Mouse (Mus musculus) MEL (cell line): ENCODE measurements around the gene Fign. TPM values are rescaled to one million over a fixed set of nuclear protein-coding genes. Genes with fewer than 3 reads are reported as not detected.

Experiments used
- DNase-seq: peaks from one replicate; pipeline ENCODE4 v3.0.0; 2011; ENCODE audit warnings: low read depth, low spot score
- H3K27ac ChIP-seq: 2 replicates; pipeline ENCODE4 v1.5.1; 2012; ENCODE audit warnings: low read depth, mild to moderate bottlenecking, control low read depth, low read length, moderate library complexity; ENCODE audit not compliant: control insufficient read depth
- H3K27me3 ChIP-seq, 2 experiments: fragments of 150-350 bp in 1 of 2; sonication (generic) in 1 of 2; 2 replicates each; pipeline ENCODE4 v1.6.1; 2012; ENCODE audit warnings: low read length in 2 of 2, mild to moderate bottlenecking in 2 of 2, improper control_type of control experiment in 1 of 2, moderate library complexity in 1 of 2; ENCODE audit not compliant: insufficient read depth in 2 of 2, control insufficient read depth in 1 of 2
- H3K36me3 ChIP-seq, 2 experiments: 2 replicates each; pipeline ENCODE4 v1.6.1; 2012 to 2014; ENCODE audit warnings: low read length in 2 of 2, improper control_type of control experiment in 1 of 2, inconsistent platforms in 1 of 2, mild to moderate bottlenecking in 1 of 2; ENCODE audit not compliant: insufficient read depth in 2 of 2, control insufficient read depth in 1 of 2
- H3K4me1 ChIP-seq, 2 experiments: fragments of 150-350 bp in 1 of 2; sonication (generic) in 1 of 2; 2 replicates each; pipeline ENCODE4 v1.6.1; 2012; ENCODE audit warnings: low read length in 2 of 2, improper control_type of control experiment in 1 of 2, mild to moderate bottlenecking in 1 of 2; ENCODE audit not compliant: insufficient read depth in 2 of 2, control insufficient read depth in 1 of 2
- H3K4me3 ChIP-seq, 2 experiments: fragments of 150-350 bp in 1 of 2; sonication (generic) in 1 of 2; 2 replicates each; pipeline ENCODE4 v1.5.1; 2012; ENCODE audit warnings: low read depth in 2 of 2, low read length in 2 of 2, mild to moderate bottlenecking in 2 of 2, moderate library complexity in 2 of 2, control low read depth in 1 of 2, improper control_type of control experiment in 1 of 2; ENCODE audit not compliant: control insufficient read depth in 1 of 2, insufficient read depth in 1 of 2
- H3K79me2 ChIP-seq: 2 replicates; pipeline ENCODE4 v1.6.1; 2012; ENCODE audit warnings: mild to moderate bottlenecking, low read length, moderate library complexity; ENCODE audit not compliant: control insufficient read depth, poor library complexity, insufficient read depth
- H3K9ac ChIP-seq: 2 replicates; pipeline ENCODE4 v1.6.1; 2012; ENCODE audit warnings: low read depth, mild to moderate bottlenecking, control low read depth, low read length, moderate library complexity; ENCODE audit not compliant: control insufficient read depth, poor library complexity, severe bottlenecking
- H3K9me3 ChIP-seq: fragments of 150-350 bp; sonication (generic); replicated peaks from 2 replicates; pipeline ENCODE4 v1.6.1; 2012; ENCODE audit warnings: mild to moderate bottlenecking, low read length, improper control_type of control experiment, moderate library complexity; ENCODE audit not compliant: insufficient read depth
- CTCF ChIP-seq, 3 experiments: IDR thresholded peaks in 2 of 3; conservative IDR thresholded peaks in 1 of 3; 2 replicates each; pipeline ENCODE4 v1.5.1; 2011 to 2012; ENCODE audit warnings: low read length in 3 of 3, low read depth in 2 of 3, mild to moderate bottlenecking in 2 of 3, improper control_type of control experiment in 1 of 3, inconsistent platforms in 1 of 3, mixed read lengths in 1 of 3, moderate library complexity in 1 of 3; ENCODE audit not compliant: control insufficient read depth in 1 of 3, insufficient read depth in 1 of 3, poor library complexity in 1 of 3, severe bottlenecking in 1 of 3
- E2F4 ChIP-seq: IDR thresholded peaks from 2 replicates; pipeline ENCODE4 v1.6.1; 2011; ENCODE audit warnings: low read depth, low read length, improper control_type of control experiment, borderline replicate concordance
- EP300 ChIP-seq, 2 experiments: IDR thresholded peaks; 2 replicates each; pipeline ENCODE4 v1.6.1; 2011; ENCODE audit warnings: improper control_type of control experiment in 2 of 2, low read length in 2 of 2, low read depth in 1 of 2, mild to moderate bottlenecking in 1 of 2
- HCFC1 ChIP-seq: IDR thresholded peaks from 2 replicates; pipeline ENCODE4 v1.6.1; 2012; ENCODE audit warnings: low read depth, mild to moderate bottlenecking, inconsistent platforms, low read length, improper control_type of control experiment, moderate library complexity
- JUND ChIP-seq: IDR thresholded peaks from 2 replicates; pipeline ENCODE4 v1.6.1; 2011; ENCODE audit warnings: low read depth, mild to moderate bottlenecking, improper control_type of control experiment, low read length
- MAFK ChIP-seq: IDR thresholded peaks from 2 replicates; pipeline ENCODE4 v1.6.1; 2011; ENCODE audit warnings: low read depth, mild to moderate bottlenecking, low read length, improper control_type of control experiment, borderline replicate concordance
- MAX ChIP-seq: IDR thresholded peaks from 2 replicates; pipeline ENCODE4 v1.6.1; 2011; ENCODE audit warnings: low read length, improper control_type of control experiment
- MEF2A ChIP-seq: IDR thresholded peaks from 2 replicates; pipeline ENCODE4 v1.6.1; 2014; ENCODE audit warnings: low read depth, mild to moderate bottlenecking, inconsistent platforms, low read length, improper control_type of control experiment; ENCODE audit not compliant: poor library complexity, insufficient replicate concordance, severe bottlenecking; ENCODE audit errors: extremely low read depth
- MYC ChIP-seq: IDR thresholded peaks from 2 replicates; pipeline ENCODE4 v1.6.1; 2011; ENCODE audit warnings: low read depth, mild to moderate bottlenecking, low read length, improper control_type of control experiment, moderate library complexity
- NELFE ChIP-seq: IDR thresholded peaks from 2 replicates; pipeline ENCODE4 v1.6.1; 2011; ENCODE audit warnings: low read depth, low read length, improper control_type of control experiment
- NRF1 ChIP-seq: IDR thresholded peaks from 2 replicates; pipeline ENCODE4 v1.6.1; 2014; ENCODE audit warnings: low read depth, mild to moderate bottlenecking, inconsistent platforms, low read length, improper control_type of control experiment, moderate library complexity; ENCODE audit not compliant: poor library complexity, insufficient read depth, severe bottlenecking
- POLR2AphosphoS5 ChIP-seq: IDR thresholded peaks from 2 replicates; pipeline ENCODE4 v1.6.1; 2012; ENCODE audit warnings: low read depth, borderline replicate concordance, mild to moderate bottlenecking, inconsistent platforms, low read length, moderate library complexity, mixed read lengths
- RAD21 ChIP-seq: IDR thresholded peaks from 2 replicates; pipeline ENCODE4 v1.6.1; 2011; ENCODE audit warnings: mild to moderate bottlenecking, low read depth, low read length, improper control_type of control experiment
- RCOR1 ChIP-seq: IDR thresholded peaks from 2 replicates; pipeline ENCODE4 v1.6.1; 2012; ENCODE audit warnings: low read depth, mild to moderate bottlenecking, inconsistent platforms, low read length, improper control_type of control experiment
- SIN3A ChIP-seq: IDR thresholded peaks from 2 replicates; pipeline ENCODE4 v1.6.1; 2012; ENCODE audit warnings: low read length, improper control_type of control experiment, inconsistent platforms
- TAL1 ChIP-seq: IDR thresholded peaks from 2 replicates; pipeline ENCODE4 v1.6.1; 2012; ENCODE audit warnings: mild to moderate bottlenecking, inconsistent platforms, low read length, moderate library complexity, mixed read lengths
- TCF12 ChIP-seq: IDR thresholded peaks from 2 replicates; pipeline ENCODE4 v1.6.1; 2014; ENCODE audit warnings: low read depth, mild to moderate bottlenecking, inconsistent platforms, low read length, improper control_type of control experiment, moderate library complexity
- UBTF ChIP-seq: IDR thresholded peaks from 2 replicates; pipeline ENCODE4 v1.6.1; 2012; ENCODE audit warnings: low read depth, mild to moderate bottlenecking, inconsistent platforms, low read length, improper control_type of control experiment, moderate library complexity, borderline replicate concordance; ENCODE audit not compliant: insufficient read depth
- USF1 ChIP-seq: IDR thresholded peaks from 2 replicates; pipeline ENCODE4 v1.6.1; 2014; ENCODE audit warnings: low read depth, mild to moderate bottlenecking, inconsistent platforms, low read length, improper control_type of control experiment, moderate library complexity
- USF2 ChIP-seq, 2 experiments: IDR thresholded peaks; 2 replicates each; pipeline ENCODE4 v1.6.1; 2011 to 2012; ENCODE audit warnings: improper control_type of control experiment in 2 of 2, low read length in 2 of 2, borderline replicate concordance in 1 of 2, inconsistent platforms in 1 of 2, low read depth in 1 of 2, mild to moderate bottlenecking in 1 of 2; ENCODE audit not compliant: insufficient read depth in 1 of 2
- ZC3H11A ChIP-seq: IDR thresholded peaks from 2 replicates; pipeline ENCODE4 v1.6.1; 2012; ENCODE audit warnings: low read depth, mild to moderate bottlenecking, inconsistent platforms, low read length, improper control_type of control experiment
- ZKSCAN1 ChIP-seq: IDR thresholded peaks from 2 replicates; pipeline ENCODE4 v1.6.1; 2012; ENCODE audit warnings: low read depth, mild to moderate bottlenecking, inconsistent platforms, low read length, improper control_type of control experiment, moderate library complexity
- ZMIZ1 ChIP-seq: IDR thresholded peaks from 2 replicates; pipeline ENCODE4 v1.6.1; 2012; ENCODE audit warnings: low read depth, mild to moderate bottlenecking, inconsistent platforms, low read length, improper control_type of control experiment, moderate library complexity
- ZNF384 ChIP-seq: IDR thresholded peaks from 2 replicates; pipeline ENCODE4 v1.6.1; 2012; ENCODE audit warnings: low read depth, mild to moderate bottlenecking, inconsistent platforms, low read length, improper control_type of control experiment
- polyA plus RNA-seq, 2 experiments: library from polyadenylated mRNA; stranded (reverse) in 1 of 2; unstranded in 1 of 2; fragments of >175 nt in 1 of 2; fragments of >200 nt in 1 of 2; gene quantifications; 2 replicates each; pipeline versions ENCODE4 v1.2.1 to v1.2.4; 2012; ENCODE audit warnings: low replicate concordance in 2 of 2, low read depth in 1 of 2; ENCODE audit not compliant: insufficient read length in 2 of 2, insufficient read depth in 1 of 2, missing spikeins in 1 of 2
- total RNA-seq: library from RNA; depleted of rRNA; stranded (reverse); fragments of 300-350 nt; gene quantifications from 2 replicates; pipeline ENCODE4 v1.2.3, GENCODE M21; 2012

Gene Fign
- total and polyA plus RNA-seq, 3 experiments: not detected

GRCm38 (mm10) chr2:64079765-64080164, 18.1 kb downstream of the Fign start:
- no peak overlapping the region for H3K4me3 ChIP-seq
- no peak overlapping the region for H3K27ac ChIP-seq
- TF ChIP-seq EP300 (IDR thresholded peaks at IDR 0.05; ENCODE audit: low read depth in 1 of 2, low read length in 2 of 2) (no peak), E2F4 (no peak), HCFC1 (no peak), USF1 (no peak), RAD21 (no peak), POLR2AphosphoS5 (no peak), MAFK (no peak), ZC3H11A (no peak), NELFE (no peak), TAL1 (no peak), MEF2A (no peak), ZKSCAN1 (no peak), CTCF (IDR thresholded peaks at IDR 0.05 in 2 of 3, conservative IDR thresholded peaks at IDR 0.05 in 1 of 3; ENCODE audit: control insufficient read depth in 1 of 3, insufficient read depth in 1 of 3, low read depth in 2 of 3, low read length in 3 of 3, poor library complexity in 1 of 3, severe bottlenecking in 1 of 3) (no peak), MAX (no peak), RCOR1 (no peak), NRF1 (no peak)
- no peaks in the 10 kb centered on the region for H3K36me3 ChIP-seq
- DNase-seq: no peak
- H3K9ac ChIP-seq: no peak overlapping the region
- H3K9me3 ChIP-seq: no peaks in the 10 kb centered on the region
- no peaks in the 10 kb centered on the region for H3K79me2 ChIP-seq
- no peaks in the 10 kb centered on the region for H3K27me3 ChIP-seq
- no peaks in the 10 kb centered on the region for H3K4me1 ChIP-seq

GRCm38 (mm10) chr2:64078551-64078950, 19.3 kb downstream of the Fign start:
- Histone ChIP-seq H3K9ac (no peak overlapping the region), H3K9me3 (no peaks in the 10 kb centered on the region), H3K27ac (no peak overlapping the region), H3K27me3 (no peaks in the 10 kb centered on the region), H3K4me3 (no peak overlapping the region), H3K4me1 (no peaks in the 10 kb centered on the region), H3K79me2 (no peaks in the 10 kb centered on the region), H3K36me3 (no peaks in the 10 kb centered on the region)
- DNase-seq: no peak
- TF ChIP-seq RCOR1 (no peak), USF2 (IDR thresholded peaks at IDR 0.05; ENCODE audit: borderline replicate concordance in 1 of 2, insufficient read depth in 1 of 2, low read depth in 1 of 2, low read length in 2 of 2) (no peak), CTCF (IDR thresholded peaks at IDR 0.05 in 2 of 3, conservative IDR thresholded peaks at IDR 0.05 in 1 of 3; ENCODE audit: control insufficient read depth in 1 of 3, insufficient read depth in 1 of 3, low read depth in 2 of 3, low read length in 3 of 3, poor library complexity in 1 of 3, severe bottlenecking in 1 of 3) (no peak), MAX (no peak), JUND (no peak), ZNF384 (no peak), USF1 (no peak), ZMIZ1 (no peak), TCF12 (no peak), MYC (no peak), RAD21 (no peak), UBTF (no peak), SIN3A (no peak)
